Mouse (Mus musculus) embryonic stem cell, embryonic (primary cell): ENCODE measurements at regions not wholly inside any gene's neighbourhood (a gene's known extent, or its start where the extent isn't known, plus 50 kb on each side); places are given as distances from the start of the nearest gene placed in this dataset.

Experiments
- CTCF ChIA-PET, 4 experiments: fragments of 300-600 bp in 2 of 4; fragments of 350-600 bp in 2 of 4; sonication (Branson Sonifier 250); formaldehyde crosslinking; loops; one replicate each; lab custom pipeline; 2022; ENCODE audit warnings: inconsistent platforms in 2 of 4; lab: Charles Lee
- POLR2A ChIA-PET, 4 experiments: fragments of 300-600 bp in 2 of 4; fragments of 350-600 bp in 2 of 4; sonication (Branson Sonifier 250); formaldehyde crosslinking; loops; one replicate each; lab custom pipeline; 2022; ENCODE audit warnings: antibody characterized with exemption in 4 of 4, inconsistent platforms in 1 of 4; lab: Charles Lee

DNA sequence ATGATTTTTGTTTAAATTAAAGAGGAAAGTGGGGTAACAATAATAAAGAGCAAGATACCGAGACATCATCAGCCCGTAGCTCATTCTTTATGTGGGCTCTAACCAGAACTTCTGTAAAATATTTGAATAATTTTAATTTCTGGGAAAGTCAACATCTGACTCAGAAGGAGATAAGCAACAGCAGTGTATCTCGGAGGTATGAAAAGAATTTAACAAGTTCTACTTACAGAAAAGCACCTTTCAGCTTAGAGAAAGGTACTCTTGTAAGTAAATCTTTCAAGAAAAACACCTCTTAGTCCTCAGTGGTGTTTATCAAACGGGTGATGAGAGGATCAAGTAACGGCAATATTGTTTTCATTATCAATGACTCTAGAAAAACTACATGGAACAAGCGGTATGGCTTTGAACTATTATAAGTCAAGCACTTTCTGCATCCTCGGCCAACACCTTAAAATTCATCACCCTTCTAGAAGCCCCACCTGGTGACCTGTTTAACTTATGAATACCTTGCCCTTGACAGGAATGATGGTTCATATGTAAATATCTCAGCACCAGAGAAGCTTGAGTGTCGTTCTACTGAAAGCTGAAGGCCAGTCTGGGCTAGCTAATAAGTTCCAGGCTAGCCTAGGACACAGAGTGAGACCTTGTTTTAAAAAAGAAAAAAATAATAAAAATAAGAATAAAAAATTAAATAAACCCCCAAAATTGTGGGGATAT, 57.7 kb upstream of the Slc39a8 start:
- POLR2A ChIA-PET = interaction anchor here in 1 of 4 experiments (1.3 kb wide), 1 partner anchor 11 kb away, joined by 5 read pairs; no protein-coding TSS in a partner anchor
- CTCF ChIA-PET = interaction anchor here in 1 of 4 experiments (1.5 kb wide), 1 partner anchor 36 kb away, joined by 4 read pairs; no protein-coding TSS in a partner anchor

DNA sequence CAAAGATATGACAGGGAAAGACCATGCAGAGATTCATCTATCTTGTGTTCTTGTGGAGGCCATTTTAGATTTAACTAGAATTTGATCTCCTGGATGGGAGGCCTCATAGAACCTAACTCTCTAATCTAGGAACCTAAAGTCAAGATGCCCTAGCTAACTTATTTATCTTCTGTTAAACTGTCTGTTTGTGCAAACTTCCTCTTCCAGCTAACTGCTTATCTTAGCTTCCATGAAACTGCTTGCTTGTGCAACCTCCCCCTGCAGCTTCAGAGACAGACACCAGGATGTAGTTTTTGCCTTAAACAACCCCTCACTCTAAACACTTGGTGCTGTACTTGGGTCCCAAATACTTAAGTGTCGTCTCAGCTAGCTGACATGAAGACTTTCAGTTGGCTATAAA, 66.5 kb upstream of the Nfkb1 start:
- ChIA-PET POLR2A (no interaction called here), CTCF (no interaction called here)

GRCm38 (mm10) chr3:135756811-135757210, 65.5 kb upstream of the Nfkb1 start:
- ChIA-PET POLR2A (interaction anchor here in 2 of 4 experiments (0.6 to 1.1 kb wide), 2 partner anchors 11 to 127 kb away, joined by 3 to 5 read pairs; no protein-coding TSS in a partner anchor), CTCF (interaction anchor here in 3 of 4 experiments (0.6 to 1.9 kb wide), 3 partner anchors 26 kb away, joined by 4 to 7 read pairs (median 4); no protein-coding TSS in a partner anchor)

DNA sequence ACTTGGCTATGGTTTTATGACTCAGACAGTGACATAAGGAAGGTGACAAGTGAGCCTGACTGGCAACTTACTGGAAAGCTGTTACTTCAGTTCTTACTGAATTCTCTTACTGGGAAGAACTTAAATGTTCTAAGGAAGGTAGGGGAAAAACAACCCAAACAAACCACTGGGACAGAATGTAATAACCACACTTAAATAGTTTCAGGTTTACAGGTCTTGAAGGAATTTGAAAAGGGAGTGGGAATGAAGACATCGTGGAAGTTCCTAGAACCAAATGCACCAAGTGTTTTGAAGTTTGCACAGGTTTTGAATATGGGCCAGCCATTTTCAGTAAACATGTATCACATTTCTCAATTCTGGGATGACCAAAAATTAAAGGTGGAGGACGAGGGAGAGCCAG, 59.4 kb upstream of the Nfkb1 start:
- ChIA-PET POLR2A (no interaction called here), CTCF (no interaction called here)

DNA sequence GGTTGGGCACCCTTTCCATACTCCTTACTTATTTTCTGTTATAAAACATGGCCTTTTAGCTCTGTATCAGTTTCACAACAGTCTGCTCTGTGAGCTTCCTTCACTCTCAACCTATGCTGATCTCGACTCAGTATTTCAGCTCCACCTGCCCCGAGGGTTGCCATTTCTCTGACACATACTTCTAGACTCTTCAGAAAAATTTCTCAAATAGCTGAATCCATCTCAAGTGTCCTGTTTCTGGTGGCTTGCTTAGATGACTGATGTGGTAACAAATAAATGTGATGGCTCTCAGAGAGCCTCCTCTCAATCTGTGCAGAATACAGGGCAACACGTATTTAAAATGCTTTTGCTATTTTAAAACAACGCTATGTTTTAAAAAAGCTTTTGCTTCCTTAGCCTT, 54.1 kb upstream of the Nfkb1 start:
- POLR2A ChIA-PET = no interaction called here
- CTCF ChIA-PET = interaction anchor here in 2 of 4 experiments (0.6 to 1.2 kb wide), 2 partner anchors 14 to 19 kb away, joined by 3 read pairs; no protein-coding TSS in a partner anchor
